Mouse (Mus musculus): ENCODE data around the gene Ppard.

- no peak for TF ChIP-seq GATA1 (IDR thresholded peaks at IDR 0.05; ENCODE audit: low read length)
- no peak for TF ChIP-seq TAL1 (IDR thresholded peaks at IDR 0.05; ENCODE audit: low read length)
Observed at GRCm38 (mm10) chr17:28274739-28275138, 42.2 kb downstream of the Ppard start.

All from erythroblast, embryonic 14.5 days (primary cell).